Mouse (Mus musculus): ENCODE data around the gene Slc16a13. TPM values are rescaled to one million over a fixed set of nuclear protein-coding genes. Genes with fewer than 3 reads are reported as not detected.
A peak's percentile ranks its signal among the peaks of the same experiment; 100 is the strongest.

Slc16a13 gene
- total and polyA plus RNA-seq, 3 experiments = 2.2 to 4.0 (median 2.8) TPM

DNA sequence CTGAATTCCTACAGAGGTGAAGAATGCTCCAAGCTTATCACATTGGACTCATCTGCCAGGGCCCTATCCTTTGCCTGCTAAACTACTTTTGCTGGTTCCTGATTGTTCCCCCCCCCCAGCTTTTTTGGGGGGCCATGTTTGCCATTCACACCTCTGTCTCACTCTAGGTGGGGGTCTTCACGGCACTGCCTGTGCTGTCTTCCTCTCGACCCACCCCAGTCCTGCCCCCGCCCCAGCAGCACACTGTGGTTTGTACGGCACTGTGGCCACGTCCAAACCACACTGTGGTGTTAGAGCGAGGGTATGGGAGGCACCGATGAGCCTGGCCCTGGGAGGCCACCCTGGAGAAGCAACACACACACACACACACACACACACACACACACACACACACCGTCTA lies 13.6 kb upstream of the Slc16a13 start:
- Histone ChIP-seq H3K9ac (ENCODE audit: low read depth, low read length) (no peak overlapping the region), H3K36me3 (ENCODE audit: control insufficient read depth, insufficient read depth, low read length) (no peaks in the 10 kb centered on the region), H3K27me3 (ENCODE audit: control insufficient read depth, insufficient read depth, low read length) (no peaks in the 10 kb centered on the region), H3K4me3 (no peak overlapping the region), H3K4me1 (ENCODE audit: control insufficient read depth, insufficient read depth, low read length) (peaks cover 5% of the 10 kb centered on the region), H3K79me2 (replicated peaks; ENCODE audit: control insufficient read depth, insufficient read depth, low read length) (no peaks in the 10 kb centered on the region), H3K27ac (peak overlapping the region; percentile 94)
- WGBS = 77% methylated on average over 8 of the region's 8 CpGs
- TF ChIP-seq EP300 (IDR thresholded peaks at IDR 0.05; ENCODE audit: insufficient read depth, low read depth, low read length) (no peak), POLR2A (IDR thresholded peaks at IDR 0.05; ENCODE audit: insufficient read depth, low read depth, low read length) (no peak), CTCF (IDR thresholded peaks at IDR 0.05) (no peak)
- intact Hi-C loops (cut with DNase I) = no loop called here
- DNase-seq = no peak

DNA sequence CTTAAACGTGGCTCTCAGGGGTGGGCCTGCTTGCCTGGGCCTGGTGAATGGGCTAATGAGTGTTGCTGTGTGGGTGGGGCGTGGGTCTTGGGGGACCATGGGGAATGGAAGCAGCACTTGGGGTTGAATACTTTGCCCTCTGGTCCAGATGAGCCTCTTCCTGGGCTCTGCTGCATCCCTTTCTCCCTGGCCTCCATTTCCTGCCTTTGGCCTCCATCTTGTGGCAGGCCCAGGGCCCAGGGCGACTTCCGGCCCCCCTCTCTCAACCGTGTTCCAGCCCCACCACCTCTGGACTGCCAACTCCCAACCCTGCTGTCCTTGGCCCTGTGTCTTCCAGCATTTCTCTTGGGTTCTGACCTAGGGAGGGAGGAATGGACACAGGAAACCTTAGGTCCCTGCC lies 13.2 kb upstream of the Slc16a13 start:
- Histone ChIP-seq H3K4me3 (no peak overlapping the region), H3K79me2 (replicated peaks; ENCODE audit: control insufficient read depth, insufficient read depth, low read length) (no peaks in the 10 kb centered on the region), H3K27me3 (ENCODE audit: control insufficient read depth, insufficient read depth, low read length) (no peaks in the 10 kb centered on the region), H3K27ac (peak overlapping the region; percentile 94), H3K9ac (ENCODE audit: low read depth, low read length) (no peak overlapping the region), H3K4me1 (ENCODE audit: control insufficient read depth, insufficient read depth, low read length) (peaks cover 5% of the 10 kb centered on the region), H3K36me3 (ENCODE audit: control insufficient read depth, insufficient read depth, low read length) (no peaks in the 10 kb centered on the region)
- peak; percentile 68 to 71 for DNase-seq
- 0 out of 2 replicates have a peak, but pooled peaks have one; percentile 37 for TF ChIP-seq POLR2A (IDR thresholded peaks at IDR 0.05; ENCODE audit: insufficient read depth, low read depth, low read length)
- TF ChIP-seq EP300 (IDR thresholded peaks at IDR 0.05; ENCODE audit: insufficient read depth, low read depth, low read length) = no peak
- whole genome bisulfite sequencing = 37% methylated on average over 5 of the region's 5 CpGs
- intact Hi-C loops (cut with DNase I) = no loop called here

DNA sequence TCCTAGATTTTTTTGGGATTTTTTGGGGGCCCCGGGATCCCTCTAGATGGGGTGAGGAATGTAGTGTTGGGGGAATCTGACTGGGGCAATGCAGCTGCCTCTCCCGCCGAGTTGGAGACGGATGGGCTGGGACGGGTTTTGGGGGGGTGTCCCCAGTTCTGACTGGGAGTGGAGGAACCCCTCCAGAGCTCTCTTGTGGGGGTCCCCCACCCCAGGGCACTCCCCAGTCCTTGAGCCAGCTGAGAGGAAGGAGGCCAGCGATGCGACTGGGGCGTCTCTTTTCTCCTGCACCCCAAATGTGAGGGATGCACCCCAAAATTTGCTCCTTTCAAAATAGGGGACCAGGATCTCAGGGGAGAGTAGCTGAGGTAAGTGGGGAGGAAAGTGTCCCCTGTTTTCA lies 12.2 kb upstream of the Slc16a13 start:
- Histone ChIP-seq H3K79me2 (replicated peaks; ENCODE audit: control insufficient read depth, insufficient read depth, low read length) (no peaks in the 10 kb centered on the region), H3K27ac (peak overlapping the region; percentile 94), H3K9ac (ENCODE audit: low read depth, low read length) (peak overlapping the region; percentile 83), H3K4me1 (ENCODE audit: control insufficient read depth, insufficient read depth, low read length) (peaks cover 5% of the 10 kb centered on the region), H3K36me3 (ENCODE audit: control insufficient read depth, insufficient read depth, low read length) (no peaks in the 10 kb centered on the region), H3K4me3 (peak overlapping the region; percentile 43), H3K27me3 (ENCODE audit: control insufficient read depth, insufficient read depth, low read length) (no peaks in the 10 kb centered on the region)
- WGBS = 32% methylated on average over 8 of the region's 8 CpGs
- TF ChIP-seq POLR2A (IDR thresholded peaks at IDR 0.05; ENCODE audit: insufficient read depth, low read depth, low read length) (no peak), CTCF (IDR thresholded peaks at IDR 0.05) (no peak), EP300 (IDR thresholded peaks at IDR 0.05; ENCODE audit: insufficient read depth, low read depth, low read length) (no peak)
- peak in 1 of 2 experiments; percentile 59 for DNase-seq
- intact Hi-C loops (cut with DNase I) = no loop called here

DNA sequence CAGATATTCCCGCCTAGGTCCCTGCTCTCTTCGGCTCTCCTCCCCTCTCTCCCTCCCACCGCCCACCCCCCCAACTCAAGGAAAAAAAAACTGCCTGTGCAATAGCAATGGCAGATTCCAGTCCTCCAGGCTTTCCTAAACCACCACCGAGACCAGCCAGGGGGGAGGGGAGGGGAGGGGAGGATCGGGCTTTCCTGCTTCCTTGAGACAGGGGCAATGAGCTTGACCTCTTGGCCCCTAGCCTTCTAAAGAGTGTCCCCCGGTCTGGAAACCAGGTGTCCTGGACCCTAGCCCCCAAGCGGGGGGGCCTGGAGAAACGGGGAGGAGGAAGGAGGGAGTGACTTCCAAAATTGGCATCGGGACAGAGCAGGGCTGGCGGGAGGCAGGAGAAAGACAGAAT lies 11.7 kb upstream of the Slc16a13 start:
- peak overlapping the region; percentile 43 for H3K4me3 ChIP-seq
- H3K9ac ChIP-seq (ENCODE audit: low read depth, low read length) = peak overlapping the region; percentile 83
- 10% methylated on average over 10 of the region's 10 CpGs for WGBS
- H3K79me2 ChIP-seq (replicated peaks; ENCODE audit: control insufficient read depth, insufficient read depth, low read length) = no peaks in the 10 kb centered on the region
- peak overlapping the region; percentile 94 for H3K27ac ChIP-seq
- intact Hi-C loops (cut with DNase I) = no loop called here
- peak; percentile 73 to 79 for DNase-seq
- H3K36me3 ChIP-seq (ENCODE audit: control insufficient read depth, insufficient read depth, low read length) = no peaks in the 10 kb centered on the region
- no peak for TF ChIP-seq CTCF (IDR thresholded peaks at IDR 0.05)
- TF ChIP-seq EP300 (IDR thresholded peaks at IDR 0.05; ENCODE audit: insufficient read depth, low read depth, low read length) = 0 out of 2 replicates have a peak, but pooled peaks have one; percentile 9
- peaks cover 5% of the 10 kb centered on the region for H3K4me1 ChIP-seq (ENCODE audit: control insufficient read depth, insufficient read depth, low read length)
- no peaks in the 10 kb centered on the region for H3K27me3 ChIP-seq (ENCODE audit: control insufficient read depth, insufficient read depth, low read length)

DNA sequence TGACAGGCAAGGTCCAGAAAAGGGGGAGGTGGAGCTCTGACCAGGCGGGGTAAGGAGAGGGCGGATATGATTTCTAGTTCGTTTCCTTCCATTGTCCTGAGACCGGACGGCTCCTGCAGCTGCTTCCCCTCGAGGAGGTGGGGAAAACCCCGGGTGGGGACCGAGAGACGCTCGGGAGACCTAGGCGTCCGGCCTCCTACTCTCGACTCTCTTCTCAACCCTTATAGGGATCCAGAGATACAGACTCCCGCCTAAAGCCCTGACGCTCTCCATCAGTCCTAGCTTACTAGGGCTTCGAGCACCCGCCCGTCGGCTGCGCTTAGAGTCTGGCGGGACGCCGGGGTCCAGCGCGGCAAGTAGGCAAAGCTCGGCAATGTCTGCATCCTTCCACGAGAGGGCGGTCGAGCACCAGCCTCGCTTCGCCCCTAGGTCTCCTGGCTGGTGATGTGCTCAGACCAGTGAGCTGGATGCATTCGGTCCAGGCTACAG lies 9.4 kb upstream of the Slc16a13 start:
- peak; percentile 78; the same call in 1 of the 2 replicates for TF ChIP-seq POLR2A (IDR thresholded peaks at IDR 0.05; ENCODE audit: insufficient read depth, low read depth, low read length)
- TF ChIP-seq EP300 (IDR thresholded peaks at IDR 0.05; ENCODE audit: insufficient read depth, low read depth, low read length) = peak; percentile 97
- no peak for TF ChIP-seq CTCF (IDR thresholded peaks at IDR 0.05)
- H3K4me1 ChIP-seq (ENCODE audit: control insufficient read depth, insufficient read depth, low read length) = peaks cover 6% of the 10 kb centered on the region; the same call in 1 of the 2 replicates
- H3K27me3 ChIP-seq (ENCODE audit: control insufficient read depth, insufficient read depth, low read length) = no peaks in the 10 kb centered on the region
- H3K9ac ChIP-seq (ENCODE audit: low read depth, low read length) = peak overlapping the region; percentile 62
- H3K27ac ChIP-seq = peak overlapping the region; percentile 94
- H3K79me2 ChIP-seq (replicated peaks; ENCODE audit: control insufficient read depth, insufficient read depth, low read length) = no peaks in the 10 kb centered on the region
- H3K36me3 ChIP-seq (ENCODE audit: control insufficient read depth, insufficient read depth, low read length) = no peaks in the 10 kb centered on the region
- peak overlapping the region; percentile 57 for H3K4me3 ChIP-seq
- WGBS = under 1% methylated on average over 32 of the region's 32 CpGs
- intact Hi-C loops (cut with DNase I) = loop anchor here (1.0 kb wide), 1 partner anchor 9 kb away; the partner anchor contains the start of gene Slc16a13
- peak; percentile 90 to 91 for DNase-seq

DNA sequence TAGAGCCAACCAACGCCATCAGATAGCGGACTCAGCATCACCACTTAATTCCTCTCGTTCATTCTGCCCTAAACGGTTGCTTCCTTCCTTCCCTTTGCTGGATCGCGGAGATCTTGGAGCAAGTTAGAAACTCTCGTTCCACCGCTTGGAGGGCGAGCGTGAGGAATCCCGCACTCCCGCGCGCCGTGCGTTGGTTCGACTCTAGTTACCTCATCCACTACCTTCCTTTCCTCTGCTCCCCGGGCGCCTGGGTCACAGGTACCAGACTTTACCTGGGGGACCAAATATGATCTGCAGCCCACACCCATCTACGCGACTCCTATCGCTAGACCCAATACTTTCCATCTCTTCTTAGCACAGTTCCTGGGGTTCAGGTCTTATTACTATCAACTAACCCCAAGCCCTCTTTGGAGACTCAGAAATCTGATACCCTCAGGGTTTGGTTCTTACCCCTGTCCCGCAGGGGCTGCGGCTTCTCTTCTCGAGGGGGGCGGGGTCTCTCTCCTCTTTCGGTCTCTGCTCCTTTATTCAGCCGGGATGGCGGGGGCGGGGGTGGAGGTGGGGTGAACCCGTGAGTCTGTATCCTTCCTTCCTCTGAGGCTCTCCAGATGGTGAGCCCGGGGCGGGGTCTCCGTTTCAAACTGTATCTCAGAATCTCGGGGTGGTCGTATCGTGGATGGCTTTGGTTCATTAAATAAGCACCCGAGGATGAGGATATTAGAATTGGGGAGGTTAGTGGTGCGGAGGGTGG lies 8.6 kb upstream of the Slc16a13 start, which contains the start of gene Bcl6b:
Gene Bcl6b (minus strand): TSS at position 539 of the 751 bp plus-strand sequence.
- TF ChIP-seq CTCF (IDR thresholded peaks at IDR 0.05) (no peak), POLR2A (IDR thresholded peaks at IDR 0.05; ENCODE audit: insufficient read depth, low read depth, low read length) (peak; percentile 83), EP300 (IDR thresholded peaks at IDR 0.05; ENCODE audit: insufficient read depth, low read depth, low read length) (0 out of 2 replicates have a peak, but pooled peaks have one; percentile 15)
- no peaks in the 10 kb centered on the region for H3K27me3 ChIP-seq (ENCODE audit: control insufficient read depth, insufficient read depth, low read length)
- intact Hi-C loops (cut with DNase I) = loop anchor here (1.0 kb wide), 1 partner anchor 8 kb away; the partner anchor contains the start of gene Slc16a13
- H3K9ac ChIP-seq (ENCODE audit: low read depth, low read length) = peak within 1 kb of the TSS; percentile 62
- H3K4me1 ChIP-seq (ENCODE audit: control insufficient read depth, insufficient read depth, low read length) = peaks cover 6% of the 10 kb centered on the region; the same call in 1 of the 2 replicates
- peak within 1 kb of the TSS; percentile 57 for H3K4me3 ChIP-seq
- WGBS = 1% methylated on average over 39 of the region's 39 CpGs
- H3K36me3 ChIP-seq (ENCODE audit: control insufficient read depth, insufficient read depth, low read length) = peaks cover under 1% of the 10 kb centered on the region
- DNase-seq = peak; percentile 64 to 65
- H3K79me2 ChIP-seq (replicated peaks; ENCODE audit: control insufficient read depth, insufficient read depth, low read length) = no peaks in the 10 kb centered on the region
- H3K27ac ChIP-seq = peak within 1 kb of the TSS; percentile 94
